Mouse (Mus musculus): ENCODE results near the gene Dph1.

DNA sequence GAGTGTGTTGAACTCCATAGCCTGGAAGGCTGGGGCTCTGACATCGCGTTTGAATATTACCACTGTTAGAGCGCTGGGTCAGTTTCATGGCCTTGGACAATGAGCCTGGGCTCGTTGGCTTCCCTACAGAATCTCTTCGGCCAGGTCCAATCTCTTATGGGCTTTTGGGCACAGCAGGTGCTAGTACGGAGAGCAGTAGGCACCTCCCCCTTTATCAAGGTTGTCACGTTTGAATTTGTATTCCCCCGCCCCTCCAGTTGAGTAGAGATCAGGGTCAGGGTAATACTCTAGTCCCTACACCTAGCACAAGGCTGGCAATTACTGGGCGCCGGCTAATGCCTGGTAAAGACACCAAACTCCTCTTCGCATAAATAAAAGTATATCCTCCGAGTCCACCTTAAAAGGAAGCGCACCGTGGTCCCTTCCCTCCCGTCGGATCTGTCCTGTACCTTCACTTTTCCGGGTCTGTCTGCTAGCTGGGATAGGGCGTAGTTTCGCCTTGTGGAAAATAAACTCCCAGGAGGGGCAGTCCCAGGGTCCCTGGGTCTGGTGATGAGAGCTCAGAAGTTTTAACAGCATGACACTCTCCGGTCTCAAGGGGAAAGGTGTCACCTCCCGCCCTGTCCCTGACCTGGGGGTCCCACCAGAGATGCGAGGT lies 1.2 kb downstream of the Dph1 start:
- no peak for TF ChIP-seq CTCF (IDR thresholded peaks at IDR 0.05; ENCODE audit: borderline replicate concordance, insufficient read depth, low read length)
- no peak for TF ChIP-seq POLR2A (IDR thresholded peaks at IDR 0.05; ENCODE audit: low read depth, low read length)
